Mouse (Mus musculus) mouse embryonic stem cell (cell line): Measurements from ENCODE around the gene Crb2.

Experiments used
- in situ Hi-C, 2 experiments: fragments of 300-500 bp; cut with MboI; formaldehyde crosslinking; loops; 1 replicate in 1 of 2; 3 replicates in 1 of 2; pipeline ENCODE4 v1.14.3; 2019 to 2020; ENCODE audit warnings: low sequenced_read_pairs in 2 of 2, low pct_unique_long_range_greater_than_20kb in 1 of 2, mixed read lengths in 1 of 2; ENCODE audit not compliant: unreplicated experiment in 1 of 2

Gene Crb2

GRCm38 (mm10) chr2:37836926-37837325 is 60.9 kb downstream of the Crb2 start:
- in situ Hi-C loops: no loop called here

- in situ Hi-C loops: no loop called here
These were observed 61.5 kb downstream of the Crb2 start for GRCm38 (mm10) chr2:37837542-37837941.

- in situ Hi-C loops: no loop called here
These were observed 62.3 kb downstream of the Crb2 start for GRCm38 (mm10) chr2:37838202-37838984.

- in situ Hi-C loops: no loop called here
These were observed 63.9 kb downstream of the Crb2 start for GRCm38 (mm10) chr2:37839922-37840321.

GRCm38 (mm10) chr2:37842151-37842569 is 66.1 kb downstream of the Crb2 start:
- in situ Hi-C loops: no loop called here

GRCm38 (mm10) chr2:37842719-37843118 is 66.7 kb downstream of the Crb2 start:
- in situ Hi-C loops: no loop called here
